Mouse (Mus musculus) CH12.LX (cell line): ENCODE results near the gene Galk1. TPM values are rescaled to one million over a fixed set of nuclear protein-coding genes. Genes with fewer than 3 reads are reported as not detected.

Experiments used
- DNase-seq: peaks from one replicate; pipeline ENCODE4 v3.0.0-alpha.2; 2013; ENCODE audit errors: extremely low read depth
- H3K27ac ChIP-seq: 2 replicates; pipeline ENCODE4 v1.5.1; 2012; ENCODE audit warnings: low read depth, mild to moderate bottlenecking, control low read depth, moderate library complexity; ENCODE audit not compliant: insufficient read depth
- H3K27me3 ChIP-seq: replicated peaks from 2 replicates; pipeline ENCODE3; 2012; ENCODE audit warnings: inconsistent platforms
- H3K36me3 ChIP-seq, 2 experiments: replicated peaks in 1 of 2; 2 replicates each; pipeline versions ENCODE3 to v1.6.1; 2012; ENCODE audit warnings: inconsistent platforms in 1 of 2, low read length in 1 of 2, mild to moderate bottlenecking in 1 of 2, mixed read lengths in 1 of 2, moderate library complexity in 1 of 2; ENCODE audit not compliant: control insufficient read depth in 1 of 2, insufficient read depth in 1 of 2
- H3K4me1 ChIP-seq, 2 experiments: 2 replicates each; pipeline ENCODE4 v1.6.1; 2012; ENCODE audit warnings: inconsistent platforms in 1 of 2, moderate library complexity in 1 of 2; ENCODE audit not compliant: insufficient read depth in 2 of 2, control insufficient read depth in 1 of 2
- H3K4me2 ChIP-seq: 2 replicates; pipeline ENCODE4 v1.6.1; 2012; ENCODE audit warnings: low read depth, mild to moderate bottlenecking, control low read depth; ENCODE audit not compliant: poor library complexity, insufficient read depth, severe bottlenecking
- H3K4me3 ChIP-seq, 3 experiments: fragments of 150-350 bp in 1 of 3; sonication (generic) in 1 of 3; replicated peaks in 1 of 3; 2 replicates each; pipeline versions ENCODE3 to v1.5.1; 2011 to 2012; ENCODE audit warnings: low read depth in 2 of 3, low read length in 2 of 3, mild to moderate bottlenecking in 2 of 3, moderate library complexity in 2 of 3, control low read depth in 1 of 3, improper control_type of control experiment in 1 of 3, inconsistent platforms in 1 of 3, mixed read lengths in 1 of 3; ENCODE audit not compliant: poor library complexity in 1 of 3
- H3K79me2 ChIP-seq: replicated peaks from 2 replicates; pipeline ENCODE4 v1.6.1; 2012; ENCODE audit warnings: mild to moderate bottlenecking, moderate library complexity; ENCODE audit not compliant: control insufficient read depth, poor library complexity, insufficient read depth, severe bottlenecking; ENCODE audit errors: extremely low read depth
- H3K9ac ChIP-seq: 2 replicates; pipeline ENCODE4 v1.6.1; 2012; ENCODE audit warnings: low read depth, mild to moderate bottlenecking, control low read depth, moderate library complexity; ENCODE audit not compliant: insufficient read depth
- H3K9me3 ChIP-seq: replicated peaks from 2 replicates; pipeline ENCODE3; 2012; ENCODE audit warnings: low read length, inconsistent platforms, mixed read lengths
- ELF1 ChIP-seq: IDR thresholded peaks from 2 replicates; pipeline ENCODE4 v1.6.1; 2014; ENCODE audit warnings: low read depth, mild to moderate bottlenecking, inconsistent platforms, low read length, improper control_type of control experiment
- EP300 ChIP-seq: IDR thresholded peaks from 2 replicates; pipeline ENCODE4 v1.6.1; 2011; ENCODE audit warnings: low read length, improper control_type of control experiment
- GABPA ChIP-seq: IDR thresholded peaks from 2 replicates; pipeline ENCODE4 v1.6.1; 2012; ENCODE audit warnings: low read depth, low read length, improper control_type of control experiment, inconsistent platforms; ENCODE audit not compliant: insufficient replicate concordance
- JUND ChIP-seq: conservative IDR thresholded peaks from 2 replicates; pipeline ENCODE4 v1.6.1; 2011; ENCODE audit warnings: low read depth, low read length, improper control_type of control experiment
- MAX ChIP-seq: IDR thresholded peaks from 2 replicates; pipeline ENCODE4 v1.6.1; 2011; ENCODE audit warnings: low read length, improper control_type of control experiment
- MYC ChIP-seq: IDR thresholded peaks from 2 replicates; pipeline ENCODE4 v1.6.1; 2011; ENCODE audit warnings: low read depth, mild to moderate bottlenecking, improper control_type of control experiment, low read length
- NRF1 ChIP-seq: IDR thresholded peaks from 2 replicates; pipeline ENCODE4 v1.6.1; 2014; ENCODE audit warnings: low read depth, mild to moderate bottlenecking, inconsistent platforms, low read length, improper control_type of control experiment, moderate library complexity
- POLR2AphosphoS2 ChIP-seq: IDR thresholded peaks from 2 replicates; pipeline ENCODE4 v1.6.1; 2011; ENCODE audit warnings: low read depth, low read length, improper control_type of control experiment
- SMC3 ChIP-seq: IDR thresholded peaks from 2 replicates; pipeline ENCODE4 v1.6.1; 2011; ENCODE audit warnings: low read depth, low read length, improper control_type of control experiment
- TCF12 ChIP-seq: IDR thresholded peaks from 2 replicates; pipeline ENCODE4 v1.6.1; 2014; ENCODE audit warnings: low read depth, mild to moderate bottlenecking, inconsistent platforms, low read length, improper control_type of control experiment
- ZC3H11A ChIP-seq: IDR thresholded peaks from 2 replicates; pipeline ENCODE4 v1.6.1; 2012; ENCODE audit warnings: low read depth, mild to moderate bottlenecking, inconsistent platforms, low read length, improper control_type of control experiment
- ZKSCAN1 ChIP-seq: IDR thresholded peaks from 2 replicates; pipeline ENCODE4 v1.6.1; 2012; ENCODE audit warnings: low read depth, inconsistent platforms, low read length, improper control_type of control experiment, borderline replicate concordance
- ZMIZ1 ChIP-seq: IDR thresholded peaks from 2 replicates; pipeline ENCODE4 v1.6.1; 2012; ENCODE audit warnings: low read depth, mild to moderate bottlenecking, inconsistent platforms, low read length, improper control_type of control experiment
- ZNF384 ChIP-seq: IDR thresholded peaks from 2 replicates; pipeline ENCODE4 v1.6.1; 2012; ENCODE audit warnings: low read depth, low read length, improper control_type of control experiment, inconsistent platforms
- dilution Hi-C: fragments of 300-500 bp; cut with MboI; formaldehyde crosslinking; loops from 2 replicates; pipeline ENCODE4 v1.14.3; 2020; ENCODE audit warnings: low sequenced_read_pairs; ENCODE audit not compliant: extremely low pct_unique_long_range_greater_than_20kb, extremely low pct_ligation_motif_present
- in situ Hi-C: fragments of 300-500 bp; cut with MboI; formaldehyde crosslinking; loops from 3 replicates; pipeline ENCODE4 v1.14.3; 2019; ENCODE audit warnings: low sequenced_read_pairs, low pct_ligation_motif_present, low pct_unique_long_range_greater_than_20kb, mixed read lengths
- polyA plus RNA-seq: library from polyadenylated mRNA; unstranded; fragments of >175 nt; gene quantifications from 2 replicates; pipeline ENCODE4 v1.2.1, GENCODE M21; 2012; ENCODE audit warnings: low read depth; ENCODE audit not compliant: insufficient read length
- total RNA-seq, 2 experiments: library from RNA; depleted of rRNA; stranded (reverse); fragments of 300-350 nt in 1 of 2; fragments of >200 nt in 1 of 2; gene quantifications; 2 replicates each; pipeline ENCODE4 v1.2.3; 2012 to 2014

The Galk1 gene
- total and polyA plus RNA-seq, 3 experiments = 263 to 413 (median 293) TPM

GRCm38 (mm10) chr11:116045173-116045572, 32.7 kb upstream of the Galk1 start:
- TF ChIP-seq TCF12 = no peak
- TF ChIP-seq ZKSCAN1 = peak; percentile 57
- no peak for TF ChIP-seq ZC3H11A
- no peak for TF ChIP-seq ZNF384
- no peak for TF ChIP-seq POLR2AphosphoS2
- no peak for TF ChIP-seq NRF1
- H3K79me2 ChIP-seq = peaks cover 15% of the 10 kb centered on the region
- H3K4me3 ChIP-seq = no peak overlapping the region
- H3K27ac ChIP-seq = no peak overlapping the region
- no peak for DNase-seq
- no peak overlapping the region for H3K9ac ChIP-seq
- in situ Hi-C loops (no loop called here), dilution Hi-C loops (no loop called here)
- H3K4me2 ChIP-seq = no peak overlapping the region
- no peaks in the 10 kb centered on the region for H3K27me3 ChIP-seq
- peaks cover 13% of the 10 kb centered on the region for H3K9me3 ChIP-seq
- peaks cover 68 to 88% of the 10 kb centered on the region in 2 experiments for H3K36me3 ChIP-seq
- peaks cover 0 to 4% of the 10 kb centered on the region in 2 experiments; a peak in 1 of 4 replicates for H3K4me1 ChIP-seq

GRCm38 (mm10) chr11:116043286-116043685, 30.8 kb upstream of the Galk1 start:
- Histone ChIP-seq H3K27me3 (no peaks in the 10 kb centered on the region), H3K4me1 (no peaks in the 10 kb centered on the region), H3K9me3 (peaks cover 7% of the 10 kb centered on the region)
- TF ChIP-seq NRF1 = no peak
- TF ChIP-seq MAX = no peak
- no peak for TF ChIP-seq POLR2AphosphoS2
- no peak for TF ChIP-seq EP300
- TF ChIP-seq MYC = no peak
- TF ChIP-seq ZMIZ1 = no peak
- no peak for TF ChIP-seq JUND
- TF ChIP-seq GABPA = no peak
- no peak for TF ChIP-seq ZKSCAN1
- no peak for TF ChIP-seq ELF1
- no peak for TF ChIP-seq ZC3H11A
- no peak for TF ChIP-seq SMC3
- TF ChIP-seq, all 38 proteins: peak for 0
- Histone ChIP-seq H3K4me3 (no peak overlapping the region), H3K27ac (no peak overlapping the region), H3K79me2 (peaks cover 28% of the 10 kb centered on the region), H3K9ac (no peak overlapping the region), H3K4me2 (no peak overlapping the region), H3K36me3 (peaks cover 62 to 85% of the 10 kb centered on the region in 2 experiments)
- DNase-seq = no peak
- in situ Hi-C loops (no loop called here), dilution Hi-C loops (no loop called here)
